Mouse (Mus musculus) limb, embryonic 13.5 days (tissue): ENCODE results near the gene Eps15. TPM values are rescaled to one million over a fixed set of nuclear protein-coding genes. Genes with fewer than 3 reads are reported as not detected.
A peak's percentile ranks its signal among the peaks of the same experiment; 100 is the strongest.
"Not testable (repeated sequence)": the region's sequence is repeated elsewhere in the genome, so short reads cannot be mapped to it uniquely, and the experiment has no call there.

ENCODE experiments used
- ATAC-seq: fragments of 200-750 bp; cut with Nextera tagmentation; 2 replicates; pipeline ENCODE4 v1.8.0; 2017; ENCODE audit warnings: low read depth, moderate number of reproducible peaks, moderate TSS enrichment; ENCODE audit not compliant: low FRiP score
- H3K27ac ChIP-seq: fragments of 300-500 bp; sonication (generic); 2 replicates; pipeline ENCODE4 v1.5.1; 2015; ENCODE audit warnings: inconsistent platforms, mild to moderate bottlenecking, moderate library complexity
- H3K27me3 ChIP-seq: fragments of 300-500 bp; sonication (generic); 2 replicates; pipeline ENCODE4 v1.6.1; 2015; ENCODE audit warnings: mild to moderate bottlenecking, inconsistent platforms
- H3K36me3 ChIP-seq: fragments of 300-500 bp; sonication (generic); 2 replicates; pipeline ENCODE4 v1.6.1; 2015; ENCODE audit warnings: inconsistent platforms, mild to moderate bottlenecking, moderate library complexity
- H3K4me1 ChIP-seq: fragments of 300-500 bp; sonication (generic); 2 replicates; pipeline ENCODE4 v1.6.1; 2015; ENCODE audit warnings: inconsistent platforms
- H3K4me2 ChIP-seq: fragments of 300-500 bp; sonication (generic); replicated peaks from 2 replicates; pipeline ENCODE4 v1.6.1; 2015; ENCODE audit warnings: inconsistent platforms, mild to moderate bottlenecking, moderate library complexity
- H3K4me3 ChIP-seq: fragments of 300-500 bp; sonication (generic); 2 replicates; pipeline ENCODE4 v1.5.1; 2015; ENCODE audit warnings: moderate library complexity, mild to moderate bottlenecking, inconsistent platforms
- H3K9ac ChIP-seq: fragments of 300-500 bp; sonication (generic); 2 replicates; pipeline ENCODE4 v1.6.1; 2015; ENCODE audit warnings: mild to moderate bottlenecking, inconsistent platforms
- H3K9me3 ChIP-seq: fragments of 300-500 bp; sonication (generic); 2 replicates; pipeline ENCODE4 v1.6.1; 2016; ENCODE audit warnings: inconsistent platforms
- WGBS: fragments of 180-500 bp; shearing (Covaris S2); methylation state at CpG from one replicate; pipeline ENCODE4 v1.1.7; 2015; 5-methylcytosine and 5-hydroxymethylcytosine counted together
- polyA plus RNA-seq: library from polyadenylated mRNA; unstranded; fragments of >200 nt; fragmentation: Nextera tagmentation; extraction: Ambion mirVana; gene quantifications from 2 replicates; pipeline ENCODE4 v1.2.1, GENCODE M21; 2015

Gene Eps15
- polyA plus RNA-seq, 1 experiment from 2014 or later = 39.9 TPM

GRCm38 (mm10) chr4:109382457-109382856 is 102.4 kb downstream of the Eps15 start:
- Histone ChIP-seq H3K36me3 (peaks cover 18% of the 10 kb centered on the region), H3K4me3 (no peak overlapping the region), H3K4me2 (no peak overlapping the region), H3K27me3 (no peaks in the 10 kb centered on the region), H3K4me1 (no peaks in the 10 kb centered on the region), H3K9ac (no peak overlapping the region), H3K27ac (no peak overlapping the region), H3K9me3 (no peaks in the 10 kb centered on the region)
- WGBS = 75% methylated on average over 2 of the region's 2 CpGs
- ATAC-seq = no peak

- no peak overlapping the region for H3K4me3 ChIP-seq
- H3K9me3 ChIP-seq = no peaks in the 10 kb centered on the region
- no peaks in the 10 kb centered on the region for H3K4me1 ChIP-seq
- no peaks in the 10 kb centered on the region for H3K27me3 ChIP-seq
- H3K4me2 ChIP-seq = no peak overlapping the region
- ATAC-seq = no peak
- peaks cover 7% of the 10 kb centered on the region; the same call in 1 of the 2 replicates for H3K36me3 ChIP-seq
- no peak overlapping the region for H3K27ac ChIP-seq
- WGBS = 35% methylated on average over 4 of the region's 4 CpGs
- H3K9ac ChIP-seq = no peak overlapping the region
Observed at GRCm38 (mm10) chr4:109385599-109385998, 105.5 kb downstream of the Eps15 start.

GRCm38 (mm10) chr4:109393229-109393779 is 113.2 kb downstream of the Eps15 start:
- no peak overlapping the region for H3K4me3 ChIP-seq
- H3K36me3 ChIP-seq = peaks cover 5% of the 10 kb centered on the region; the same call in 1 of the 2 replicates
- no peak overlapping the region for H3K27ac ChIP-seq
- no peak overlapping the region for H3K4me2 ChIP-seq
- H3K4me1 ChIP-seq = peaks cover 7% of the 10 kb centered on the region
- peaks cover 11% of the 10 kb centered on the region; the same call in 1 of the 2 replicates for H3K27me3 ChIP-seq
- H3K9ac ChIP-seq = no peak overlapping the region
- WGBS = 81% methylated on average over 6 of the region's 6 CpGs
- no peak for ATAC-seq
- H3K9me3 ChIP-seq = no peaks in the 10 kb centered on the region

- H3K27ac ChIP-seq = no peak overlapping the region
- peaks cover under 1% of the 10 kb centered on the region; the same call in 1 of the 2 replicates for H3K36me3 ChIP-seq
- H3K27me3 ChIP-seq = peaks cover 11% of the 10 kb centered on the region; the same call in 1 of the 2 replicates
- H3K4me3 ChIP-seq = peak overlapping the region; percentile 27
- H3K4me1 ChIP-seq = peaks cover 7% of the 10 kb centered on the region
- 6% methylated on average over 13 of the region's 13 CpGs for WGBS
- ATAC-seq = no peak
- H3K9ac ChIP-seq = peak overlapping the region; percentile 46
- no peaks in the 10 kb centered on the region for H3K9me3 ChIP-seq
- peak overlapping the region; percentile 63 for H3K4me2 ChIP-seq
Observed at GRCm38 (mm10) chr4:109393902-109394301, 113.8 kb downstream of the Eps15 start.

GRCm38 (mm10) chr4:109394314-109395074 is 114.4 kb downstream of the Eps15 start:
- Histone ChIP-seq H3K4me3 (peak overlapping the region; percentile 27), H3K9me3 (no peaks in the 10 kb centered on the region), H3K4me2 (peak overlapping the region; percentile 63), H3K4me1 (peaks cover 7% of the 10 kb centered on the region), H3K9ac (peak overlapping the region; percentile 46), H3K36me3 (no peaks in the 10 kb centered on the region), H3K27ac (no peak overlapping the region), H3K27me3 (peaks cover 11% of the 10 kb centered on the region; the same call in 1 of the 2 replicates)
- ATAC-seq = no peak
- WGBS = 23% methylated on average over 13 of the region's 13 CpGs

- Histone ChIP-seq H3K4me2 (no peak overlapping the region), H3K27ac (no peak overlapping the region), H3K4me3 (no peak overlapping the region), H3K4me1 (0 out of 2 replicates have a peak, but pooled peaks cover 6% of the 10 kb centered on the region), H3K9me3 (no peaks in the 10 kb centered on the region), H3K36me3 (no peaks in the 10 kb centered on the region), H3K27me3 (peaks cover 2% of the 10 kb centered on the region; the same call in 1 of the 2 replicates), H3K9ac (no peak overlapping the region)
- 78% methylated on average over 10 of the region's 10 CpGs for WGBS
- ATAC-seq = no peak
Observed at GRCm38 (mm10) chr4:109400366-109400980, 120.4 kb downstream of the Eps15 start.

- no peak overlapping the region for H3K9ac ChIP-seq
- no peaks in the 10 kb centered on the region for H3K36me3 ChIP-seq
- no peak overlapping the region for H3K27ac ChIP-seq
- no peak overlapping the region for H3K4me3 ChIP-seq
- no peak overlapping the region for H3K4me2 ChIP-seq
- H3K27me3 ChIP-seq = no peaks in the 10 kb centered on the region
- peaks cover 12% of the 10 kb centered on the region for H3K4me1 ChIP-seq
- no peaks in the 10 kb centered on the region for H3K9me3 ChIP-seq
- no peak for ATAC-seq
- WGBS = 76% methylated on average over 5 of the region's 5 CpGs
Observed at GRCm38 (mm10) chr4:109401176-109401689, 121.2 kb downstream of the Eps15 start.

- H3K4me1 ChIP-seq = peaks cover 33% of the 10 kb centered on the region
- H3K9ac ChIP-seq, H3K36me3 ChIP-seq, H3K9me3 ChIP-seq, H3K4me3 ChIP-seq, H3K4me2 ChIP-seq, H3K27me3 ChIP-seq, H3K27ac ChIP-seq, ATAC-seq: not testable (repeated sequence)
- WGBS = 85% methylated on average over 3 of the region's 3 CpGs
Observed at GRCm38 (mm10) chr4:109404908-109405307, 124.8 kb downstream of the Eps15 start.

- no peaks in the 10 kb centered on the region for H3K36me3 ChIP-seq
- no peak for ATAC-seq
- no peaks in the 10 kb centered on the region for H3K9me3 ChIP-seq
- no peaks in the 10 kb centered on the region for H3K27me3 ChIP-seq
- whole genome bisulfite sequencing = 66% methylated on average over 8 of the region's 8 CpGs
- peaks cover 33% of the 10 kb centered on the region for H3K4me1 ChIP-seq
- no peak overlapping the region for H3K27ac ChIP-seq
- H3K9ac ChIP-seq = no peak overlapping the region
- no peak overlapping the region for H3K4me3 ChIP-seq
- peak overlapping the region; percentile 95; the same call in 1 of the 2 replicates for H3K4me2 ChIP-seq
Observed at GRCm38 (mm10) chr4:109405415-109405814, 125.3 kb downstream of the Eps15 start.

- H3K27me3 ChIP-seq = no peaks in the 10 kb centered on the region
- no peak overlapping the region for H3K27ac ChIP-seq
- WGBS = 7% methylated on average over 3 of the region's 3 CpGs
- peak overlapping the region; percentile 66 for H3K4me3 ChIP-seq
- no peaks in the 10 kb centered on the region for H3K9me3 ChIP-seq
- no peaks in the 10 kb centered on the region for H3K36me3 ChIP-seq
- peaks cover 33% of the 10 kb centered on the region for H3K4me1 ChIP-seq
- ATAC-seq = peak; percentile 15; the same call in 1 of the 2 replicates
- H3K9ac ChIP-seq = peak overlapping the region; percentile 81
- H3K4me2 ChIP-seq = peak overlapping the region; percentile 95
Observed at GRCm38 (mm10) chr4:109406054-109406485, 126.0 kb downstream of the Eps15 start.

- WGBS = 0% methylated on average over 52 of the region's 56 CpGs
- Histone ChIP-seq H3K36me3 (no peaks in the 10 kb centered on the region), H3K27ac (peak within 1 kb of the TSS; percentile 70; the same call in 1 of the 2 replicates)
Observed at GRCm38 (mm10) chr4:109406486-109407175, 126.6 kb downstream of the Eps15 start, which contains the start of gene Ttc39a. Ttc39a (plus strand) TSS chr4:109406623.

More at GRCm38 (mm10) chr4:109406486-109407175, 126.6 kb downstream of the Eps15 start, which contains the start of gene Ttc39a:
- H3K9me3 ChIP-seq = no peaks in the 10 kb centered on the region
- peak; percentile 67 for ATAC-seq
- H3K9ac ChIP-seq = peak within 1 kb of the TSS; percentile 81
- H3K4me2 ChIP-seq = peak within 1 kb of the TSS; percentile 95
- H3K4me1 ChIP-seq = peaks cover 31% of the 10 kb centered on the region
- no peaks in the 10 kb centered on the region for H3K27me3 ChIP-seq
- peak within 1 kb of the TSS; percentile 66 for H3K4me3 ChIP-seq
